Mouse (Mus musculus) cerebellum, postnatal 4 days (tissue): ENCODE results near the gene Hnf4a.

Source experiments
- DNase-seq, 2 experiments: peaks; one replicate each; pipeline ENCODE4 v3.0.0; 2022; ENCODE audit warnings: low spot score in 2 of 2, mixed read lengths in 1 of 2

The Hnf4a gene

DNA sequence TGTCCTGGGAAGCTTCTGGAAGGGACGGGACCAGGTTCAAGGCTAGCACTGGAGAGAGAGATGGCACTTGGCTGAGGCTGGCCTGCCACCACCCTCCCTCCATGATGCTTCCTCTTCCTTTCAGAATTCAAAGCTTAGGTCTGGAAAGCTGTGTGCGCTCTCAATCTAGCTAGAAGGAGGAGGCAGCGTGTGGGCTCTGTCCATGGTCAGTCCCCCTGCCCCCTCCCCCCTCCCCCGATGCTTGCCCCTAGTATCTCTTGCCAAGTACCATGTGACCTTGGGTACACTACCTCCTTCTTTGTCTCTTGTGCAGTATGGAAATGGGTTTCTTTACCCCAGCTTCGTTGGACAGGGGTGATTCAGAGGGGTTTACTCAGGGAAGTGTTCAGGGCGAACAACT lies 42.2 kb downstream of the Hnf4a start:
- DNase-seq = no peak

DNA sequence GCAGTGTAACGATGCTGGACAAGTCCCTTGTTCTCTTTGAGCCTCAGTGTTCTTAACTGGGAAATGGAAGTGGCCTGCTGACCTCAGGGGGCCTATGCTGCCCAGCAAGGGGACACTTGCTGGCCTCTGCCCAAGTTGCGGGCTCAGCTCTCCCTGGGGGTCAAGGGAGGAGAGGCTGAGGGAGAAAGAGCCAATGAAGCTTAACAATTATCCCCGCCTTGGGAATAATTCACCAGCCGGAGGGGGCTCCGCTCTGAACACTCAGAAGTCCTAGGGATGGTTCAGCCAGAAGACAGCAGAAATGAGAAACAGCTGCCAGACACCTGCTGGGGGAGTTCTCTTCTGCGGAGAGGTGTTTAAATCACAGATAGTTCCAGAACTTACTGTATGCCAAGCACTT lies 43.2 kb downstream of the Hnf4a start:
- no peak for DNase-seq

DNA sequence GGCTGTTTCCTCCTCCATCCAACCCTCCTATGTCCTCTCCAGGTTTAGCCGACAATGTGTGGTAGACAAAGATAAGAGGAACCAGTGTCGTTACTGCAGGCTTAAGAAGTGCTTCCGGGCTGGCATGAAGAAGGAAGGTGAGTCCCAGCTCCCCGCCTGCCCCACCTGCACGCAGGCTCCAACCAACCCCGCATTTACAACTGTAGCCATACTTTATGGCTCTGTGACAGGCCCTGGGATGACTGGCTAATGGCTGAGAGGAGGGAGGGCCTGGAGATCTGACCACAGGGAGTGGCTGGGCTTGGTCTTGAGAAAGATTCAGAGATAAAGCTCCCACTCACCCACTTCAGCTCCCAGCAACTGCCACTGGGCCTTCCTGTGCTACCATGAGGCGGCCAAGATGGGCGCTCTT lies 45.9 kb downstream of the Hnf4a start:
- DNase-seq = no peak

DNA sequence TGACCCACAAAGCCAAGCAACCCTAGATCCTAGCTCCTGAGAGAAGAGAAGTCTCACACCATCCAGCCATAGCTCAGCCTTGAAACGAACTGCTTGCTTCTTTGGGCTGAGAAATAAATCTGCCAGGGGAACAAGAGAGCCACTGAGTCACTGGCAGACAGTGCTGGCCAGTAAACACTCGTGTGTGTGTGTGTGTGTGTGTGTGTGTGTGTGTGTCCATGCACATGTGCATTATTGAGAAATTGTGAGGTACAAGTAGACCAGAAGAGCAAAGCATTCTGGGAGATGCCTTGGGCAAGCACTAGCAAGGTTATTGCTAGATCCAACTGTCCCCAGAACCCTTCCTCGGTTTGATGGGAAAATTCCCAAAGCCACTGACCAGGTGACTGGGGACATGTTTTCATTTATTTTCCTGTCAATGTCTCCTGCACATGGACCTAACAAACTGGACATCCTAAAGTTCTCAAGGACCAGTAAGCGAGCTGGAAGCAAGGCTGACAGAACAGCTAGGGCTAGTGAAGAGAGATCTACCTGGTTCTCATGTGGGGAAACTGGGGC lies 47.9 kb downstream of the Hnf4a start:
- no peak for DNase-seq

DNA sequence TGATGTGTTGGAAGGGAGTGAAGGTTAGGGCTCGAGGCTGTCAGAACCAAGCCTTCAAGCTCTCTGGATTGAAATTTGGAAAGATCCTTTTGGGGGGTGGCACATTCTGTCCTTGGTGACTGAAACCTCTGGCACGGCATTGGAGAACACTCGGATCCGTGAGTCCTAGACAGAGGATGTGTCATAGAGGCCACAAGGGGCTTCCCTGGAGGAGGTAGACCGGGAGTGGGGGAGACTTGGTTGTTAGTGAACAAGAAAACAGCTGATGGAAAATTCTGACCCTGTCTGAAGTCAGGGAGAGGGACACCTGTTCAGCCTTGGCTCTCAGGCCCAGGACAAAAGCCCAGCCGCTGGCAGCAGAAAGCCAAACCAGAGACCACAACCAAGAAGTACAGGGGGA lies 48.4 kb downstream of the Hnf4a start:
- no peak for DNase-seq

DNA sequence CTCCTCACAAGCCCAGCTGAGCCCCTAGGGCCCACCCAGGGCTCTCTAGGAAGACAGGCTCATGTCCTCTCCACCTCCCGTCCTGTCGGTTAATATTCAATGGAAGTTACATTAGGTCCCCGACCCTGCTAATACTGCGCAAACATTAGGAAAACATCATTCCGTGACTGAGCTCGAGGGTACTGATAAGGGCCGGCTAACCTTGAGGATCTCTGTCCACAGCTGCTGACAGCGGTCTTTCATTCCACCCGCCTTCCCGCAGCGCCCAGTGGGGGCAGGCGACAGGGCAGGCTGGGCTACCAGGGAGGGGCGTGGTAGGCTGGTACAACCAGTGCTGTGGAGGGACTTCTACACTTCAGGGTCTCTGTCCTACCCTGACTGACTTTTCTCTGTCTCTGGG lies 48.8 kb downstream of the Hnf4a start:
- DNase-seq = no peak

DNA sequence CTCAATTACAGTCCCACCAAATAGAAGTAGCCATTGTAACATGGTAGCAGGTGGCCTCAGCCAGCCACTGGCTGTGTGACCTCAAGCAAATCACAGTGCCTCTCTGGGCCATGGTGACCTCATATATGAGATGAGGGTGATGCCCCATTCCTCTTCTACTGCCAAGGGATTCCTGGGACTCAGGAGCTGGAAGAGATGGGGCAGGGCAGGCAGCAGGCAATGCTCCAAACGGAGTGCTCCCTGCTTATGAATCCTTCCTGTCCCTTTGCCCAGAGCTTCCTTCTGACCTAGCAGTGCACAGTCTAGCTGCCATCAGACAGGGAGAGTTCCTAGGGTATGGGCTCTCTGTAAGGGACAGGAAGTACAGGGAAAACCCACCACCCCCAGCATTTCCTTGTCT lies 51.9 kb downstream of the Hnf4a start:
- DNase-seq = no peak

DNA sequence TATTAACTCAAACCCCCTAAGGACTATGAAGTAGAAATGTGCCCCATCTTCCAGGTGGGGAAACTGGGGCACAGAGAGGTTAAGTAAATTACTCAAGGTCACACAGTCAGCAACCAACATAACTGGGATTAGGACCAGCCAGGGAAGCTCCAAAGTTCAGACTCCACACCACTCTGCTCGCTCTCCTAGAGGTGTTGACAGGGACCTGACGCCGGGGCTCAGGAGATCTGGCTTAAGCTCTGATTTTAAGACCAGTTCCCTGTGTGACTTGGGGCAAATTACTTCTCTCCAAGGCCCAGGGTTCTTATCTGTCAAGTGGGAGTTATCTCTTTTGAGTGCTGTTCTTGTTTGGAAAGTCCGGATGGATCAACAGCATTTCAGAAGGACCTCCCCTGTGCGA lies 52.6 kb downstream of the Hnf4a start:
- no peak for DNase-seq

DNA sequence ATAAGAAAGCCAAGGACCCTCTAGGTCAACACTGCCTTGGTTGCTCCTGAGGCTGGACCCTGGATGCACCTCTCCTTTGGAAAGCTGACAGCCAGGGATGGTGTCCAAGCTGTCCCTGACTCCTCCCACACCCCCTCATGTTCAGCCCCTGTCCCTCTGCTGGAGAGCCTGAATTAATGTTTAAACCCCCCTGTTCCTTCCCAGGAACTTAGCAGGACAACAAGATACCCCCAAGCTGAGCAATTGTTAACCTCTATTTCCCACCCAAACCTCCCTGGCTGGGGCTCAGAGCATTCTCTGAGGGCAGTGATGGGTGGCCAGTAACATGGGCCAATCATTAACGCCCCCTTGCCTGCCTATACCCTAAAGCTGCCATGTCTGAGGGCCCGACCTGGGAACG lies 53.6 kb downstream of the Hnf4a start:
- DNase-seq = no peak

DNA sequence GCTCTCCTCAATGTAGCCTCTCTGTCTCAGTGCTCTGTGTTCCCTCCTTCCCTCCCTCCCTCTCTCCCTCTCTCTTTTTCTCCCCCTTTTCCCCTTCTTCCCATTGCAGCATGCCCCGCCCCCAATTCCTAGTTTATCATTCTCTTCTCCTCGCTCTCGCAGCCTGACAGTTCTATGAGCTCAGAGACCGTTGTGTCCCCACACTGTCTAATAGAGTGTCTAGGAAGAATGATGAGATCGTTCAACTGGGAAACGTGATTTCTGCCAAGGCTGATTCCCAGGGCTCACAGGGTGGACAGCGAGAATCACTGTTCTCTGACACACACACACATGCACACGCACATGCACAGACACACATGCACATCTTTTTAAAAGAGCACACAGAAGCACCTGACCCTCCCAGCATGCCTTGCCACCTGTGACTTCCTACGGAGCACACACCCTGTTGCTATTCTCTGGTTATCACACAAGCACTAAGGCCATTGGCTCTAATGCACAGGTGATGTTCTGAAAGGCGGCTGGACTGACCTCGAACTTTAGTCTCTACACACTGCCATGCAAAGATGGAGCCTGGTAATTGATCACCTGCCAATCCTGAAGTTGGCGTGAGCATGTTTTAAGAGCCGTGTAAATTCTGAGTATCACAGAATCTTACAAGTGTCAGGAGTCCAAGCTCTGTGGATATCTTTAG lies 54.8 kb downstream of the Hnf4a start:
- no peak for DNase-seq

DNA sequence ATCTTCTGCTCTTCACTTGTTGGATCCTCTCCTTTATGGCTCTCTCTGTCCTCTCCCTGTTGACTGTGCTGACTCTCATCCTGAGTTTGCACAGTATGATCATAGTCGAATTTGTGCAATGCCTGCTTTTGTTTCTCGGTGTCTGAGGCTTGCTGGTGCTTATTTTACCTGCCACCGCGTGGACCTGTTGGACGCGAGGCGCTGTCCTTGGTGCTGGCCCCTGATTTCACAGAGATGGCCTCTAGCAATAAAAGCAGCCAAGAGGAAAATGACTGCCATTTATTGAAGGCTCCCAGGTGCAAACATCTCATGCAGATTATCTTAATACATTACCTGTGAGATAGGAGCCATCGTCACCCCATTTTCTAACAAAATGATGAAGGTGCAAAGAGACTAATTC lies 58.0 kb downstream of the Hnf4a start:
- DNase-seq = no peak

DNA sequence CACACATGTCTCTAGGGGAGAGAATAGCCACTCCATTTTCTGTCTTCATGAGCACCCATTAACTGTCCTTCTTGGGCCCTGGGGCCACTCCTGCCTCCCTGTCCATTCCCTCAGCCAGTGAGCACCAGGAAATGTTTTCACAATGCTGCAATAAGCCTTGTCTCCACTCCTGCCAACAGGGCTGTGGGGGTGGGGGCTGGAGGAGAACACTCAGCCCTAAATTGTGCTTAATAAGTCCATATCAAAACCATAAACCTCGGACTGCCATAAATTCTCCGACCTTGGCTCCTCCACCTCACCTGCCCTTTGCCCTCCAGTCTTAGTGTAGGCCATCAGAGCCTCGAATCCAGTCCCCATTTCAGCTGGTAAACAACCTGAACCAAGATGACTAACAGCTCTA lies 67.7 kb downstream of the Hnf4a start:
- no peak for DNase-seq

DNA sequence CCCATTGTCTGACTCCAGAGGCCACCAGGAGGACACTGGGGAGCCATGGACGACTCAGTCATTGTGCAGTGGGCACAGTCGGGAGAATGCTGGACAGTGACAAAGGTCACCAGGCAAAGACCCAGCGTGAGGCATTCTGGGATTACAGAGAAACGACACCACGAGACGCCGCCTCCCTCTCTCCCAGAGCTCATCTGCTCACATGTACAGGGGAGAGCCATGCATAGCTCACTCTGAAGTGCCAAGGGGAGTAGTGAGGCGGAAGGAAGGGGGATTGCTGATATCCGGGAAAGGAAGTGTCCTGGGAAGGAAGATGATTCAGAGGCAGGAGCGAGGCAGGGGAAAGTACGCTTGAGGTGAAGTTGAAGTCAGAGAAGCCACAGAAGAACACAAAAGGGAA lies 68.6 kb downstream of the Hnf4a start:
- DNase-seq = no peak

DNA sequence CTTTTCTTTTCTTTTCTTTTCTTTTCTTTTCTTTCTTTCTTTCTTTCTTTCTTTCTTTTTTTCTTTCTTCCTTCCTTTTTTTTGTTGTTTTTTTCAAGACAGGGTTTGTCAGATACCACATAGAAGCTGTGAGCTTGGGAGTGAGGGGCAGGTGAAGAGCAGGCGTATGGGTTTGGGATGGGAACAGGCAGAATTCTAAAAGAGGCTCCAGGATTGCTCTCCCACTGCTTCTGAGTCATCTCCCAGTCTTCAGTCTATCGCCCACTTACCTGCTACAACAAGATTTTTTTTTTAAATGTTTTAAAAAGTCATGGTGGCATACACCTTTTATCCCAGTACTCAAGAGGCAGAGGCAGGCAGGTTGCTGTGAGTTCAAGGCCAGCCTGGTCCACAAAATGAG lies 71.4 kb downstream of the Hnf4a start:
- DNase-seq = no peak

DNA sequence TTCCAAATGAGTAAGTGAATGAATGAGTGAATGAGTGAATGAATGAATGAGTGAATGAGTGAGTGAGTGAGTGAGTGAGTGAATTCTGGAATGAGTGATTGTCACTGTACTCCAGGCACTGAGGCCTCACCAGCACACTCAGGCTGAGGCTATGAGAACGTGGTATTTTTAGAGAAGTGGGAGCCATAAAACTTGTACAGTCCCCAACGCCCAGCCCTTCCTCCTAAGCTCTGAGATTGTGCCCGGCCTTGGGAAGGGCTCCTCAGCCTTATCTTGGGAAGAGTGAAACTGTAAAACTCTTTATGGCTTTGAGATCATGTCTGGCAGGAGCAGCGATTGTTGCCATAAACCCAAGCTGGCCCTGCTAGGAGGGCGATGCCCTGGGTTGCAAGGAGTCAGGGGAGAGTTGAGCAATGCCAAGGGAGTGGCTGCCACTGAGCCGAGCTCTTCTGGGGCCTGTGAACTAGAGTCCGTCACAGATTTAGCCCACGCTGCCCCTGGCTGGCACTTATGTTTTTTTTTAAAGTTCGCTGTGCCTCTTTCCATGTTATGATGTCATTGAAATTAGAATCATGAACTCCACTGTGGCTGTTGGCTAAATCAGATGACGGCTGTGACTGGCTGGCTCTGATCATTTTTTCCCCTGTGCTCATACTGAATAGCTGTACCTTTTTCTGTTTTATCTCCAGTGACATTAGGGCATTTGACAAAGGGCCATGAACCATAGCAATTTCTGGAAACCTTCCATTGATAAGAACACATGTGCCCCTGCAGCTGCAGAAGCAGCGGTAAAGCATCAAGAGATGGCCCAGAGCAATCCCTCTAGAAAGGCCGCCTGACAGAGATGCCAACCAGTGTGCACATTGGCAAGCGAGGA lies 73.7 kb downstream of the Hnf4a start:
- DNase-seq = no peak

DNA sequence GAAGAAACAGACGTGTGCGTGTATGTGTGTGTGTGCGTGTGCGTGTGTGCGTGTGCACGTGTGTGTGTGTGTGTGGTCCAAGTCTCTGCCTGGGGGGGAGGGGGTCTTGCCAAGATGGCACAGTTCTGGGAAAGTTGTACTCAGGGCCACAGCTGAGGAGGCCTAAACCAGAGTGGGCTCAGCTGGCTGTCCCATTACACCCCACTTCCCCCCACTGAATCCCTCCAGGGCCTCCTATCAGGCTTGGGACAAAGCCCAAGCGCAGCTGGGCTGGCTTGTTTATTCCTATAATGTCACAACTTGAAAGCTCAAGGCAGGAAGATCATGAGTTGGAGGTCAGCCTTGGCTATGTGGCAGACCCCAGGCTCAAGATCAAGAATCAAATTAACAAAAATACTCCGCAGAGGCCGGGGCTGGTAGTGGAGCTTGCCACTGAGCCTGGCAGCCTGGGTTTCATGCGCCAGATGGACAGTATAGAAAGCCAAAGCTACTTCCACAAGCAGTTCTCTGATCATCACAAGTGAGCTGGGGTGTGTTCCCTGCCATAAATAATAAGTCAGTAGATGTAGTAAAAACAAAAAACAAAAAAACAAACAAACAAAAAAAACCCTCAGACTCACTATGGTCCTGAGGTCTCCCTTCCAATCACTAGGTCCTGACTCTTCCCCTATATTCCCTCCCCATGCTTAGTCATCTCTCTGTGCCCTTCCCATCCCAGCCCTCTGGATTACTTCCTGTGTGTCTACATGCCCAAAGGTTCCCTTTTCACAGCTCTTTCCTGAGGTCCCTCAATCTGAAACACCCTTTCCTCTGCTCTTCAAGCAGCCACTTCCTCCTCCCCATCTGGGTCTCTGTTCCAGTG lies 76.8 kb downstream of the Hnf4a start:
- peak in 1 of 2 experiments; percentile 41 for DNase-seq

DNA sequence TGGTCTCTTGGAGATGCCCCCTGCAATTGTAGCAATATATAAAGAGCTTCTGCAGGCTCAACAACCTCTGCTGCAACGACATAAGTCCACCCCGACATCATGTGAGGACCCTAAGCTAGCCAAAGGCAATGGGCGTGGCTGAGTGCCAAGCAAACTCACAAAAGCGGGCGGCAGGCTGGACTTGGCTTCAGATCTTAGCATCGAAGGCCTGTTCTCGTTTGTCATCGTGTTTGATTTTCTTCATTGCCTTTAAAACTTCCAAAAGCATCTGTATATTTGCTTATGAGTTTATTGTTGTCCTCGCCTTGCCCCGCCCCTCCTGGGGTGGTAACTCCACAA lies 77.4 kb downstream of the Hnf4a start:
- DNase-seq = peak in 1 of 2 experiments; percentile 36

DNA sequence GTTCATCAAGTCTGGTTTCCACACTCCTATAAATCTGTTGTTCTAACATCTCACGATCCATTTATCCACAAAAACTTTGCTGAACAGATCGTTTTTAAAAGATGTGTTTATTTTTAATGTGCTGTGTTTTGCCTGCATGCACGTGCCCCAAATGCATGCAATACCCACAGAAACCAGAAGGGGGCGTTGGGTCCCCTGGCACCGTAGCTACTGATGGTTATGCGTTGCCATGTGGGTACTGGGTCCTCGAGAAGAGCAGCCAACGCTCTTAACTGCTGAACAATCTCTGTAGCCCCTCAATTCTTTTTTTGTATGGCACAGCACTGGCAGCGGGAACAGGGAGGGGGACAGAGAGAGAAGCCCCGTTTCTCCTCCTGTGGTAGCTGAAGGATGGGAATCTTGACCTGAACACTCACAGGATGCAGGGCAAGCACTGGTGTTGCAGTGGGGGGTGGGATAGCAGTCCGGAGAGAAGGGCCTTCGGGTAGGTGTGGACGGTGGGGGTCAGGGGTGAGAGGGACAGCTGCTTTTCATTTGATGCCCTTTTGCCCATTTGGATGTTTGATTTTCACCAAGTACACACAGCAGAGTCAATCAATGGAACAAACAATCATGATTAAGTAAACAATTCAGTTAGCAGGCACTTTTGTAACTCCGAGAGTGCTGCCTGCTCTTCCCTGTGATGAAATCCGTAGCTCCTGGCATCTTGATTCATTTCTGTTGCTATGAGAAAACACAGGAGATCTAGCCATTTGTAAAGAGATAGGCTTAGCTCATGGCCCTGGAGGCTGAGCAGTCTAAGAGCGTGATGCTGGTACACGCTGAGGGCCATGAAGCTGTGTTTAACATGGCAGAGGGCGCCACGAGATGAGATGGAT lies 80.0 kb downstream of the Hnf4a start:
- peak in 1 of 2 experiments; percentile 59 for DNase-seq

DNA sequence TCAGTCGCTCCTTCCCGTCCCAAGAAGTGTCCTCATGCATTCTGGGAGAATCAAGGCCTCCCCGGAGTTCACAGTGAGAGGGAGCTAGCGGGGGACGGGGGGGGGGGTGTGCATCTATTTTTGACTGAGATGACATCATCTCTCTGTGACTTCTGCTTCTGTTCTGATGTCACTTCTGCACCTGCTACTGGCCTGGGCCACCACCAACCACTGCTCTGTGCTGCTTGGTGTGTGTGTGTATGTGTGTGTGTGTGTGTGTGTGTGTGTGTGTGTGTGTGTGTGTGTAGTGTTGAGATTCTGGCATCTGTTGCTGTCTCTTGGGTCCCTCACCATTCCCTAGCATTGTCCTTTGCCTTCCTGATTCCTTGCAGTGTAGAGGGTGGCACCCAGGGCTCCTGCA lies 80.9 kb downstream of the Hnf4a start:
- no peak for DNase-seq

DNA sequence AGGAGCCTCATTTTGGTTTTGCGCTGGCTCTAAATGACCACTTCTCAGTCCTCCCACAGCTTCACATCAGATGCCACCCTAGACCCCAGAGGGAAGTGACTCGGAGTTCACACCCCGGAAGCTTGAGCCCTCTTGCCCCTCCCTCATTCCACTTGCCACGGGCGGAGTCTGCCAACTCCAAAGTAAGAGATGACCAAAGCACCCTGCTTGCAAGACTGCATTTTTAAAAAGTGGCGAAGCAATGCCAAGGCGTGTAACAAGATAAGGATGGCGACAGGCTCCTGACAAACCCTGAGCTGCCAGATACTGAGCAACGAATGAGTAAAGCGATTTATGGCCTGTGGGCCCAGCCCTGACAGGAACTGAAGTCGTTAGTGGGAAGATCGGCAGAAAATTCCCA lies 83.6 kb downstream of the Hnf4a start:
- no peak for DNase-seq

DNA sequence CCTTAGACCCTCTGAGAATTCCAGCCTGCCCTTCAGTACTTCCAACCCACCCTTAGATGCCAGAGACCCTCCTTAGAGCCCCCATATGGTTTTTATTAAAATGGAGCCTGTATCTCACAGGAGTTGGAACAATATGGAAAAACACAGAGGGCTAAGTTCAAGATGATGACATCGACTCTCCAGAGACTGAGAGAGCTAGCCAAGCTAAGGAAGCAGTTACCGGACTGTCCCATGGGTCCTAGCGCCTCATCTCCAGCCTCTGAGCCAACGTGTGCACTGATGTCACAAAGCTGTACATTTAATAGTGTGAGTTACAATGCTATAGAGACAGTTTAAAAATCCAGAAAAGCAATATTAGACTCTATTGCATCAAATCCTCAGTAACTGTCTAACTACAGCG lies 84.4 kb downstream of the Hnf4a start:
- DNase-seq = no peak
